Mouse (Mus musculus): ENCODE results near the gene Rasgrp1.

DNA sequence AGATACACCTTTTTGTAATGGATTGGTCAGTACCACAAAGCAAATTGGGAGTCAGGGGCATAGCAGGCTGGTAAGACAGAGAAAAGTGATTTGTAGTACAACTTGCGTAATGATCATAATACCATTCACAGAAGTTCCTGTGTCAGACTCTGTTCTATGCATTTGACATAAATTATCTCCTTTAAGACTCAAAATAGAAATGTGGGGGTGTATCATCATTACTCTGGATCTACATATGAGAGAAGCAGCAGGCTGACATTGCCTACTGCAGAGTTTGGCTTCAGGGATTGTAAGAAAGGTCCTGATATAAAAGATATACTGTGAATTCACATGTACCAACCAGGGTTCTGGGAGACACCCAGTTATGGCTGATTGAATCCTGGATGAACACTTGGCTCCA lies 28.9 kb upstream of the Rasgrp1 start:
- TF ChIP-seq CTCF (conservative IDR thresholded peaks at IDR 0.05; ENCODE audit: low read length) (no peak), POU5F1 (IDR thresholded peaks at IDR 0.05; ENCODE audit: borderline replicate concordance, low read length) (no peak), NANOG (IDR thresholded peaks at IDR 0.05; ENCODE audit: borderline replicate concordance, low read length) (no peak)
